Mouse (Mus musculus) heart, embryonic 11.5 days (tissue): ENCODE measurements at regions not wholly inside any gene's neighbourhood (a gene's known extent, or its start where the extent isn't known, plus 50 kb on each side); places are given as distances from the start of the nearest gene placed in this dataset.

Experiments
- ATAC-seq: fragments of 200-750 bp; cut with Nextera tagmentation; replicated peaks from 2 replicates; pipeline ENCODE4 v1.8.0; 2017; ENCODE audit warnings: moderate library complexity; ENCODE audit not compliant: insufficient number of reproducible peaks, low FRiP score, low TSS enrichment
- H3K27ac ChIP-seq: fragments of 300-500 bp; sonication (generic); 2 replicates; pipeline ENCODE4 v1.5.1; 2014; ENCODE audit warnings: mild to moderate bottlenecking, low read depth, low read length
- H3K27me3 ChIP-seq: fragments of 300-500 bp; sonication (generic); 2 replicates; pipeline ENCODE4 v1.6.1; 2014; ENCODE audit warnings: mild to moderate bottlenecking, low read length, mixed read lengths; ENCODE audit not compliant: control insufficient read depth, insufficient read depth
- H3K36me3 ChIP-seq: fragments of 300-500 bp; sonication (generic); 2 replicates; pipeline ENCODE4 v1.6.1; 2014; ENCODE audit warnings: mild to moderate bottlenecking, low read length, moderate library complexity, mixed read lengths; ENCODE audit not compliant: control insufficient read depth, insufficient read depth
- H3K4me1 ChIP-seq: fragments of 300-500 bp; sonication (generic); 2 replicates; pipeline ENCODE4 v1.6.1; 2014; ENCODE audit warnings: low read length; ENCODE audit not compliant: control insufficient read depth, insufficient read depth
- H3K4me2 ChIP-seq: fragments of 300-500 bp; sonication (generic); 2 replicates; pipeline ENCODE4 v1.6.1; 2014; ENCODE audit warnings: mild to moderate bottlenecking, moderate library complexity
- H3K4me3 ChIP-seq: fragments of 300-500 bp; sonication (generic); 2 replicates; pipeline ENCODE4 v1.5.1; 2014; ENCODE audit warnings: low read depth, low read length
- H3K9ac ChIP-seq: fragments of 300-500 bp; sonication (generic); 2 replicates; pipeline ENCODE4 v1.6.1; 2014; ENCODE audit warnings: mild to moderate bottlenecking, low read depth, low read length, moderate library complexity
- H3K9me3 ChIP-seq: fragments of 300-500 bp; sonication (generic); replicated peaks from 2 replicates; pipeline ENCODE4 v1.6.1; 2016; ENCODE audit warnings: low read length; ENCODE audit not compliant: control insufficient read depth
- WGBS: fragments of 180-500 bp; shearing (Covaris S2); extraction: QIAGEN DNeasy Blood & Tissue Kit; methylation state at CpG from one replicate; pipeline ENCODE4 v1.1.7; 2014; ENCODE audit not compliant: insufficient replicate concordance; 5-methylcytosine and 5-hydroxymethylcytosine counted together

- ATAC-seq = no peak
- H3K4me2 ChIP-seq = no peak overlapping the region
- H3K9me3 ChIP-seq = no peaks in the 10 kb centered on the region
These were observed 147.7 kb upstream of the Mbnl1 start for GRCm38 (mm10) chr3:60324969-60325368.

GRCm38 (mm10) chr3:60332460-60332859 lies 140.2 kb upstream of the Mbnl1 start:
- H3K27me3 ChIP-seq = no peaks in the 10 kb centered on the region
- no peak overlapping the region for H3K27ac ChIP-seq
- no peaks in the 10 kb centered on the region for H3K4me1 ChIP-seq
- H3K4me2 ChIP-seq = no peak overlapping the region
- no peak overlapping the region for H3K4me3 ChIP-seq
- H3K36me3 ChIP-seq = no peaks in the 10 kb centered on the region
- H3K9ac ChIP-seq = no peak overlapping the region
- ATAC-seq = no peak
- no peaks in the 10 kb centered on the region for H3K9me3 ChIP-seq

More at GRCm38 (mm10) chr3:60324969-60325368, 147.7 kb upstream of the Mbnl1 start:
- Histone ChIP-seq H3K9ac (no peak overlapping the region), H3K27me3 (no peaks in the 10 kb centered on the region), H3K36me3 (no peaks in the 10 kb centered on the region), H3K27ac (no peak overlapping the region), H3K4me1 (no peaks in the 10 kb centered on the region), H3K4me3 (no peak overlapping the region)

- WGBS = 64% methylated on average over 2 of the region's 2 CpGs
- Histone ChIP-seq H3K36me3 (no peaks in the 10 kb centered on the region), H3K4me1 (no peaks in the 10 kb centered on the region), H3K27me3 (no peaks in the 10 kb centered on the region), H3K4me2 (no peak overlapping the region), H3K27ac (no peak overlapping the region), H3K9me3 (no peaks in the 10 kb centered on the region), H3K9ac (no peak overlapping the region), H3K4me3 (no peak overlapping the region)
- no peak for ATAC-seq
These were observed 139.0 kb upstream of the Mbnl1 start for GRCm38 (mm10) chr3:60333669-60334068.

- no peak overlapping the region for H3K9ac ChIP-seq
- 76% methylated on average over 2 of the region's 2 CpGs for WGBS
- no peak for ATAC-seq
These were observed 138.5 kb upstream of the Mbnl1 start for GRCm38 (mm10) chr3:60334133-60334532.

GRCm38 (mm10) chr3:60346390-60346789 lies 126.2 kb upstream of the Mbnl1 start:
- H3K9ac ChIP-seq = no peak overlapping the region
- no peak for ATAC-seq
- no peak overlapping the region for H3K27ac ChIP-seq
- H3K4me3 ChIP-seq = no peak overlapping the region
- H3K4me1 ChIP-seq = no peaks in the 10 kb centered on the region
- no peaks in the 10 kb centered on the region for H3K36me3 ChIP-seq
- H3K9me3 ChIP-seq = no peaks in the 10 kb centered on the region
- no peak overlapping the region for H3K4me2 ChIP-seq
- no peaks in the 10 kb centered on the region for H3K27me3 ChIP-seq

More at GRCm38 (mm10) chr3:60334133-60334532, 138.5 kb upstream of the Mbnl1 start:
- no peaks in the 10 kb centered on the region for H3K9me3 ChIP-seq
- no peaks in the 10 kb centered on the region for H3K27me3 ChIP-seq
- H3K4me3 ChIP-seq = no peak overlapping the region
- H3K4me1 ChIP-seq = no peaks in the 10 kb centered on the region
- H3K27ac ChIP-seq = no peak overlapping the region
- no peaks in the 10 kb centered on the region for H3K36me3 ChIP-seq
- no peak overlapping the region for H3K4me2 ChIP-seq

GRCm38 (mm10) chr3:60347049-60347448 lies 125.6 kb upstream of the Mbnl1 start:
- Histone ChIP-seq H3K4me3 (no peak overlapping the region), H3K4me1 (no peaks in the 10 kb centered on the region), H3K9me3 (no peaks in the 10 kb centered on the region), H3K36me3 (no peaks in the 10 kb centered on the region), H3K27me3 (no peaks in the 10 kb centered on the region), H3K9ac (no peak overlapping the region), H3K27ac (no peak overlapping the region), H3K4me2 (no peak overlapping the region)
- no peak for ATAC-seq
- WGBS = 68% methylated on average over 1 of the region's 1 CpGs

GRCm38 (mm10) chr3:60371176-60371965 lies 101.3 kb upstream of the Mbnl1 start:
- Histone ChIP-seq H3K9me3 (no peaks in the 10 kb centered on the region), H3K27me3 (no peaks in the 10 kb centered on the region), H3K4me2 (no peak overlapping the region), H3K4me3 (no peak overlapping the region), H3K27ac (no peak overlapping the region), H3K36me3 (no peaks in the 10 kb centered on the region), H3K9ac (no peak overlapping the region), H3K4me1 (no peaks in the 10 kb centered on the region)
- 84% methylated on average over 2 of the region's 2 CpGs for WGBS
- ATAC-seq = no peak

- H3K4me1 ChIP-seq = no peaks in the 10 kb centered on the region
- no peak overlapping the region for H3K4me2 ChIP-seq
- H3K27me3 ChIP-seq = no peaks in the 10 kb centered on the region
- no peak overlapping the region for H3K27ac ChIP-seq
- H3K9ac ChIP-seq = no peak overlapping the region
- no peak for ATAC-seq
- WGBS = 66% methylated on average over 1 of the region's 1 CpGs
- no peaks in the 10 kb centered on the region for H3K36me3 ChIP-seq
- no peak overlapping the region for H3K4me3 ChIP-seq
- H3K9me3 ChIP-seq = no peaks in the 10 kb centered on the region
These were observed 99.0 kb upstream of the Mbnl1 start for GRCm38 (mm10) chr3:60373662-60374061.

GRCm38 (mm10) chr3:60388593-60388992 lies 84.0 kb upstream of the Mbnl1 start:
- no peak for ATAC-seq
- no peaks in the 10 kb centered on the region for H3K4me1 ChIP-seq
- no peak overlapping the region for H3K4me2 ChIP-seq
- no peaks in the 10 kb centered on the region for H3K36me3 ChIP-seq
- H3K27ac ChIP-seq = no peak overlapping the region
- no peak overlapping the region for H3K9ac ChIP-seq
- H3K27me3 ChIP-seq = no peaks in the 10 kb centered on the region
- no peaks in the 10 kb centered on the region for H3K9me3 ChIP-seq
- no peak overlapping the region for H3K4me3 ChIP-seq
- WGBS = 59% methylated on average over 2 of the region's 2 CpGs
